Comparison of ENCODE assay signal across 8 mouse cellular contexts in the genomic region with DNA sequence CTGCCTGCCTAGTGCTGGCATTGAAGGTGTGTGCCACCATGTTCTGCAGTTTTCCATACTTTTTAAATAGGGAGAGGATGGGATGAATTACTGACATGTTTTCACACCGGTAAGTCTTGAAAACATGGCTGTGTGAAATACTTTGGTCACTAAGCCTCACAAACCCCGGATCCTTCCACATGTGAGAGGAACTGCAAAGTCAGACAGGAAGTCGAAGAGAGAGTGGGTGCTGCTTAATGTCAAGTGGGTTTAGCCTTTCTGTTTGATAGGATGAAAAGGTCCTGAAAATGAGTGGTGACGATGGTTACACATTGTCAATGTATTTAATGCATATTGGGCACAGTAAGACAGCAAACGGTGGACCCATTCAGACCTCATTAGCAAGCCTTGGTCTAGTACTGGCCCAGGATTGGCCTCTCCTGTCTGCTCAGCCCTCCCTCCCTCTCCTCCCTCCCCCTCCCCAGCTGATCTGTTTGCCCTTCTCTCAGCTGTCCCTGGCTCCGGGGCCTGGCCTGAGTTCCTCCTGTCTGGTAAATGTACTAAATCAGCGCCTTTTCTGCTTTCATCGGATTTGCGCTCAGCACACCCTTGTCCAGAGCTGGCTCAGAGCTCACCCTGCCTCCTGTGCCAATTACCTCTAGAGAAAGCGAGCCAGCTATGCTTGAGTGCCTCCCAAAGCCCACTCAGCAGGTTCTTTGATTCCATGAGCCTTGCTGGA. TPM values are rescaled to one million over a fixed set of nuclear protein-coding genes. Genes with fewer than 3 reads are reported as not detected.
DNase-seq lines count a peak whose midpoint lies in the region; ATAC-seq and TF ChIP-seq lines count a peak whose summit lies in the region.

No protein-coding gene starts in this region.

- no peak overlapping the region for H3K4me3 ChIP-seq in embryonic facial prominence, embryonic 14.5 days (ENCODE audit: low read depth, low read length)
- H3K4me3 ChIP-seq in kidney, adult 2 months (ENCODE audit: insufficient read depth, low read depth, low read length), result no peak overlapping the region
- H3K4me3 ChIP-seq in neural tube, embryonic 13.5 days, result no peak overlapping the region

- TF ChIP-seq POLR2A in kidney, adult 2 months (IDR thresholded peaks at IDR 0.05; ENCODE audit: low read depth, low read length), result no peak

- no peaks in the 10 kb centered on the region for H3K9me3 ChIP-seq in embryonic facial prominence, embryonic 14.5 days (ENCODE audit: control insufficient read depth, low read length)
- no peaks in the 10 kb centered on the region for H3K9me3 ChIP-seq in neural tube, embryonic 13.5 days

- peak; percentile 13 for DNase-seq in ovary, postnatal 14 days (ENCODE audit: low spot score)
- no peak for DNase-seq in ovary, adult 18-20 months (ENCODE audit: low spot score)
- DNase-seq in embryonic facial prominence, embryonic 14.5 days (ENCODE audit: low spot score), result peak; percentile 78
- DNase-seq in kidney, adult 2 months, result peak; percentile 89
- no peak for DNase-seq in cerebellum, adult 11-12 months
- no peak for DNase-seq in MN1 (ENCODE audit: low spot score)
- no peak for DNase-seq in thymus, postnatal 36 days

- no peaks in the 10 kb centered on the region for H3K4me1 ChIP-seq in embryonic facial prominence, embryonic 14.5 days (ENCODE audit: control insufficient read depth, insufficient read depth, low read length)
- no peaks in the 10 kb centered on the region; the same call in 1 of the 2 replicates for H3K4me1 ChIP-seq in kidney, adult 2 months (ENCODE audit: control insufficient read depth, insufficient read depth, low read length)
- peaks cover 8% of the 10 kb centered on the region for H3K4me1 ChIP-seq in neural tube, embryonic 13.5 days (replicated peaks)

- no peak overlapping the region for H3K9ac ChIP-seq in embryonic facial prominence, embryonic 14.5 days (ENCODE audit: low read depth, low read length)
- no peak overlapping the region for H3K9ac ChIP-seq in neural tube, embryonic 13.5 days

- WGBS in embryonic facial prominence, embryonic 14.5 days, result 49% methylated on average over 10 of the region's 10 CpGs
- 43% methylated on average over 10 of the region's 10 CpGs for WGBS in kidney, adult 2 months
- 31% methylated on average over 10 of the region's 10 CpGs for WGBS in neural tube, embryonic 13.5 days

- no peaks in the 10 kb centered on the region for H3K36me3 ChIP-seq in embryonic facial prominence, embryonic 14.5 days (ENCODE audit: control insufficient read depth, insufficient read depth, low read length)
- no peaks in the 10 kb centered on the region for H3K36me3 ChIP-seq in kidney, adult 2 months (ENCODE audit: control insufficient read depth, insufficient read depth, low read length)
- H3K36me3 ChIP-seq in neural tube, embryonic 13.5 days, result no peaks in the 10 kb centered on the region

- no peak for TF ChIP-seq CTCF in kidney, adult 2 months (conservative IDR thresholded peaks at IDR 0.05; ENCODE audit: insufficient read depth, insufficient read length, low read depth, low read length)

- H3K4me2 ChIP-seq in embryonic facial prominence, embryonic 14.5 days (ENCODE audit: low read depth, low read length), result no peak overlapping the region
- H3K4me2 ChIP-seq in neural tube, embryonic 13.5 days, result no peak overlapping the region

- H3K27me3 ChIP-seq in embryonic facial prominence, embryonic 14.5 days (replicated peaks; ENCODE audit: control insufficient read depth, insufficient read depth, low read length), result no peaks in the 10 kb centered on the region
- no peaks in the 10 kb centered on the region for H3K27me3 ChIP-seq in kidney, adult 2 months (replicated peaks; ENCODE audit: control insufficient read depth, insufficient read depth, low read length)
- no peaks in the 10 kb centered on the region for H3K27me3 ChIP-seq in neural tube, embryonic 13.5 days

- no peak overlapping the region for H3K27ac ChIP-seq in embryonic facial prominence, embryonic 14.5 days (replicated peaks; ENCODE audit: low read depth, low read length)
- no peak overlapping the region for H3K27ac ChIP-seq in kidney, adult 2 months (ENCODE audit: insufficient read depth, low read depth, low read length)
- H3K27ac ChIP-seq in neural tube, embryonic 13.5 days (replicated peaks), result peak overlapping the region; percentile 59

- peak; percentile 80 for ATAC-seq in embryonic facial prominence, embryonic 14.5 days (ENCODE audit: low read depth)
- ATAC-seq in neural tube, embryonic 13.5 days (ENCODE audit: low read depth), result peak; percentile 94

RNA-seq across cellular contexts. Expression of a gene that starts 6.7 kb away (rescaled TPM):
- polyA plus RNA-seq in embryonic facial prominence, embryonic 14.5 days (2014; fragmentation: Nextera tagmentation; extraction: Ambion mirVana), result 10.1 and 10.3 TPM in 2 replicates
- 0.19 and 0.22 TPM in 2 replicates for polyA plus RNA-seq in kidney, adult 2 months (2012; rRNA removed)
- 5.3 and 5.7 TPM in 2 replicates for polyA plus RNA-seq in neural tube, embryonic 13.5 days (2015; fragmentation: Nextera tagmentation; extraction: Ambion mirVana)

Comparison
In these comparisons a context has a peak if more than half of its experiments do, and no peak if none do; other contexts are left out.
1. DNase-seq: peak in ovary, postnatal 14 days (single experiment), embryonic facial prominence, embryonic 14.5 days (single experiment) and kidney, adult 2 months (single experiment); none in ovary, adult 18-20 months (single experiment), cerebellum, adult 11-12 months (single experiment), MN1 (single experiment) and thymus, postnatal 36 days (0 of 2).